Mouse (Mus musculus): Measurements from ENCODE around the gene Gm17190. TPM values are rescaled to one million over a fixed set of nuclear protein-coding genes. Genes with fewer than 3 reads are reported as not detected.

Gm17190 gene
- polyA plus RNA-seq, 1 experiment: not detected

GRCm38 (mm10) chr13:96085581-96086302, 3.9 kb downstream of the Gm17190 start:
- H3K4me3 ChIP-seq (ENCODE audit: extremely low read depth, insufficient read depth, insufficient read length): no peak overlapping the region
- WGBS: 79% methylated on average over 7 of the region's 7 CpGs
- TF ChIP-seq POLR2A (IDR thresholded peaks at IDR 0.05; ENCODE audit: low read depth, low read length) (no peak), CTCF (IDR thresholded peaks at IDR 0.05; ENCODE audit: extremely low read depth, insufficient read depth, insufficient read length, insufficient replicate concordance) (no peak)

GRCm38 (mm10) chr13:96090929-96091328, 9.1 kb downstream of the Gm17190 start:
- TF ChIP-seq POLR2A (IDR thresholded peaks at IDR 0.05; ENCODE audit: low read depth, low read length) (no peak), CTCF (IDR thresholded peaks at IDR 0.05; ENCODE audit: extremely low read depth, insufficient read depth, insufficient read length, insufficient replicate concordance) (no peak)
- H3K27me3 ChIP-seq (ENCODE audit: control insufficient read depth, insufficient read depth, low read length): no peaks in the 10 kb centered on the region
- H3K36me3 ChIP-seq (ENCODE audit: control insufficient read depth, insufficient read depth, low read length): no peaks in the 10 kb centered on the region
- H3K4me1 ChIP-seq (ENCODE audit: control insufficient read depth, insufficient read depth, insufficient read length): no peaks in the 10 kb centered on the region
- H3K27ac ChIP-seq (ENCODE audit: insufficient read depth, low read length): no peak overlapping the region
- DNase-seq (ENCODE audit: low read depth in 1 of 2, low spot score in 2 of 2): no peak
- WGBS: 84% methylated on average over 4 of the region's 4 CpGs
- H3K4me3 ChIP-seq (ENCODE audit: extremely low read depth, insufficient read depth, insufficient read length): no peak overlapping the region

More at GRCm38 (mm10) chr13:96085581-96086302, 3.9 kb downstream of the Gm17190 start:
- Histone ChIP-seq H3K27me3 (ENCODE audit: control insufficient read depth, insufficient read depth, low read length) (no peaks in the 10 kb centered on the region), H3K27ac (ENCODE audit: insufficient read depth, low read length) (no peak overlapping the region), H3K4me1 (ENCODE audit: control insufficient read depth, insufficient read depth, insufficient read length) (no peaks in the 10 kb centered on the region), H3K36me3 (ENCODE audit: control insufficient read depth, insufficient read depth, low read length) (no peaks in the 10 kb centered on the region)
- no peak for DNase-seq (ENCODE audit: low read depth in 1 of 2, low spot score in 2 of 2)

- no peaks in the 10 kb centered on the region for H3K36me3 ChIP-seq (ENCODE audit: control insufficient read depth, insufficient read depth, low read length)
- DNase-seq (ENCODE audit: low read depth in 1 of 2, low spot score in 2 of 2): no peak
- H3K27ac ChIP-seq (ENCODE audit: insufficient read depth, low read length): no peak overlapping the region
- WGBS: 56% methylated on average over 4 of the region's 4 CpGs
- no peaks in the 10 kb centered on the region for H3K4me1 ChIP-seq (ENCODE audit: control insufficient read depth, insufficient read depth, insufficient read length)
- TF ChIP-seq POLR2A (IDR thresholded peaks at IDR 0.05; ENCODE audit: low read depth, low read length) (no peak), CTCF (IDR thresholded peaks at IDR 0.05; ENCODE audit: extremely low read depth, insufficient read depth, insufficient read length, insufficient replicate concordance) (no peak)
- H3K4me3 ChIP-seq (ENCODE audit: extremely low read depth, insufficient read depth, insufficient read length): no peak overlapping the region
- no peaks in the 10 kb centered on the region for H3K27me3 ChIP-seq (ENCODE audit: control insufficient read depth, insufficient read depth, low read length)
These were observed 24.5 kb downstream of the Gm17190 start for GRCm38 (mm10) chr13:96106367-96106766.

- no peak for DNase-seq (ENCODE audit: low read depth in 1 of 2, low spot score in 2 of 2)
- 91% methylated on average over 3 of the region's 3 CpGs for WGBS
- no peak overlapping the region for H3K4me3 ChIP-seq (ENCODE audit: extremely low read depth, insufficient read depth, insufficient read length)
- no peaks in the 10 kb centered on the region for H3K36me3 ChIP-seq (ENCODE audit: control insufficient read depth, insufficient read depth, low read length)
- H3K27me3 ChIP-seq (ENCODE audit: control insufficient read depth, insufficient read depth, low read length): no peaks in the 10 kb centered on the region
- TF ChIP-seq POLR2A (IDR thresholded peaks at IDR 0.05; ENCODE audit: low read depth, low read length) (no peak), CTCF (IDR thresholded peaks at IDR 0.05; ENCODE audit: extremely low read depth, insufficient read depth, insufficient read length, insufficient replicate concordance) (no peak)
- H3K27ac ChIP-seq (ENCODE audit: insufficient read depth, low read length): no peak overlapping the region
- no peaks in the 10 kb centered on the region for H3K4me1 ChIP-seq (ENCODE audit: control insufficient read depth, insufficient read depth, insufficient read length)
These were observed 28.9 kb downstream of the Gm17190 start for GRCm38 (mm10) chr13:96110767-96111166.

- WGBS: 77% methylated on average over 2 of the region's 2 CpGs
These were observed 30.9 kb downstream of the Gm17190 start for GRCm38 (mm10) chr13:96112711-96113110.

GRCm38 (mm10) chr13:96125011-96125410, 43.2 kb downstream of the Gm17190 start:
- TF ChIP-seq POLR2A (IDR thresholded peaks at IDR 0.05; ENCODE audit: low read depth, low read length) (no peak), CTCF (IDR thresholded peaks at IDR 0.05; ENCODE audit: extremely low read depth, insufficient read depth, insufficient read length, insufficient replicate concordance) (no peak)
- no peak overlapping the region for H3K4me3 ChIP-seq (ENCODE audit: extremely low read depth, insufficient read depth, insufficient read length)
- no peaks in the 10 kb centered on the region for H3K4me1 ChIP-seq (ENCODE audit: control insufficient read depth, insufficient read depth, insufficient read length)
- H3K36me3 ChIP-seq (ENCODE audit: control insufficient read depth, insufficient read depth, low read length): no peaks in the 10 kb centered on the region
- no peak for DNase-seq (ENCODE audit: low read depth in 1 of 2, low spot score in 2 of 2)
- WGBS: 79% methylated on average over 5 of the region's 5 CpGs
- H3K27ac ChIP-seq (ENCODE audit: insufficient read depth, low read length): no peak overlapping the region
- H3K27me3 ChIP-seq (ENCODE audit: control insufficient read depth, insufficient read depth, low read length): no peaks in the 10 kb centered on the region

More at GRCm38 (mm10) chr13:96112711-96113110, 30.9 kb downstream of the Gm17190 start:
- no peak overlapping the region for H3K4me3 ChIP-seq (ENCODE audit: extremely low read depth, insufficient read depth, insufficient read length)
- no peak for DNase-seq (ENCODE audit: low read depth in 1 of 2, low spot score in 2 of 2)
- no peaks in the 10 kb centered on the region for H3K27me3 ChIP-seq (ENCODE audit: control insufficient read depth, insufficient read depth, low read length)
- no peaks in the 10 kb centered on the region for H3K4me1 ChIP-seq (ENCODE audit: control insufficient read depth, insufficient read depth, insufficient read length)
- no peaks in the 10 kb centered on the region for H3K36me3 ChIP-seq (ENCODE audit: control insufficient read depth, insufficient read depth, low read length)
- H3K27ac ChIP-seq (ENCODE audit: insufficient read depth, low read length): no peak overlapping the region
- TF ChIP-seq POLR2A (IDR thresholded peaks at IDR 0.05; ENCODE audit: low read depth, low read length) (no peak), CTCF (IDR thresholded peaks at IDR 0.05; ENCODE audit: extremely low read depth, insufficient read depth, insufficient read length, insufficient replicate concordance) (no peak)

- H3K27ac ChIP-seq (ENCODE audit: insufficient read depth, low read length): no peak overlapping the region
- no peak for DNase-seq (ENCODE audit: low read depth in 1 of 2, low spot score in 2 of 2)
- H3K4me3 ChIP-seq (ENCODE audit: extremely low read depth, insufficient read depth, insufficient read length): no peak overlapping the region
- H3K27me3 ChIP-seq (ENCODE audit: control insufficient read depth, insufficient read depth, low read length): peaks cover 1% of the 10 kb centered on the region; the same call in 1 of the 2 replicates
- no peaks in the 10 kb centered on the region for H3K36me3 ChIP-seq (ENCODE audit: control insufficient read depth, insufficient read depth, low read length)
- no peaks in the 10 kb centered on the region for H3K4me1 ChIP-seq (ENCODE audit: control insufficient read depth, insufficient read depth, insufficient read length)
- TF ChIP-seq CTCF (IDR thresholded peaks at IDR 0.05; ENCODE audit: extremely low read depth, insufficient read depth, insufficient read length, insufficient replicate concordance) (no peak), POLR2A (IDR thresholded peaks at IDR 0.05; ENCODE audit: low read depth, low read length) (no peak)
- WGBS: 71% methylated on average over 6 of the region's 6 CpGs
These were observed 44.8 kb downstream of the Gm17190 start for GRCm38 (mm10) chr13:96126669-96127068.
